Mouse (Mus musculus) midbrain, embryonic 11.5 days (tissue): ENCODE data around the gene Gpc6. TPM values are rescaled to one million over a fixed set of nuclear protein-coding genes. Genes with fewer than 3 reads are reported as not detected.

Experiments
- ATAC-seq: fragments of 200-750 bp; cut with Nextera tagmentation; 2 replicates; pipeline ENCODE4 v1.8.0; 2017; ENCODE audit warnings: moderate TSS enrichment, moderate library complexity; ENCODE audit not compliant: low FRiP score
- DNase-seq: peaks from one replicate; pipeline ENCODE4 v3.0.0; 2015; ENCODE audit warnings: low spot score; ENCODE audit errors: missing footprints
- H3K27ac ChIP-seq: fragments of 300-500 bp; sonication (generic); 2 replicates; pipeline ENCODE4 v1.5.1; 2014; ENCODE audit warnings: low read depth, low read length
- H3K27me3 ChIP-seq: fragments of 300-500 bp; sonication (generic); 2 replicates; pipeline ENCODE4 v1.6.1; 2014; ENCODE audit warnings: mild to moderate bottlenecking, low read length, moderate library complexity, mixed read lengths; ENCODE audit not compliant: control insufficient read depth, insufficient read depth
- H3K36me3 ChIP-seq: fragments of 300-500 bp; sonication (generic); 2 replicates; pipeline ENCODE4 v1.6.1; 2014; ENCODE audit warnings: mild to moderate bottlenecking, low read length, moderate library complexity, mixed read lengths; ENCODE audit not compliant: control insufficient read depth, insufficient read depth
- H3K4me1 ChIP-seq: fragments of 300-500 bp; sonication (generic); 2 replicates; pipeline ENCODE4 v1.6.1; 2014; ENCODE audit warnings: low read length; ENCODE audit not compliant: control insufficient read depth, insufficient read depth
- H3K4me2 ChIP-seq: fragments of 300-500 bp; sonication (generic); 2 replicates; pipeline ENCODE4 v1.6.1; 2014; ENCODE audit warnings: mild to moderate bottlenecking, moderate library complexity
- H3K4me3 ChIP-seq: fragments of 300-500 bp; sonication (generic); 2 replicates; pipeline ENCODE4 v1.5.1; 2014; ENCODE audit warnings: low read depth, low read length
- H3K9ac ChIP-seq: fragments of 300-500 bp; sonication (generic); 2 replicates; pipeline ENCODE4 v1.6.1; 2014; ENCODE audit warnings: low read length
- H3K9me3 ChIP-seq: fragments of 300-500 bp; sonication (generic); 2 replicates; pipeline ENCODE4 v1.6.1; 2016; ENCODE audit warnings: low read length; ENCODE audit not compliant: control insufficient read depth
- WGBS: fragments of 180-500 bp; shearing (Covaris S2); extraction: QIAGEN DNeasy Blood & Tissue Kit; methylation state at CpG from one replicate; pipeline ENCODE4 v1.1.7; 2014; 5-methylcytosine and 5-hydroxymethylcytosine counted together
- polyA plus RNA-seq: library from polyadenylated mRNA; unstranded; fragments of >200 nt; fragmentation: Nextera tagmentation; extraction: Ambion mirVana; gene quantifications from 2 replicates; pipeline ENCODE4 v1.2.1, GENCODE M21; 2014

Gene Gpc6
- polyA plus RNA-seq, 1 experiment from 2014 or later, result 24.6 TPM

DNA sequence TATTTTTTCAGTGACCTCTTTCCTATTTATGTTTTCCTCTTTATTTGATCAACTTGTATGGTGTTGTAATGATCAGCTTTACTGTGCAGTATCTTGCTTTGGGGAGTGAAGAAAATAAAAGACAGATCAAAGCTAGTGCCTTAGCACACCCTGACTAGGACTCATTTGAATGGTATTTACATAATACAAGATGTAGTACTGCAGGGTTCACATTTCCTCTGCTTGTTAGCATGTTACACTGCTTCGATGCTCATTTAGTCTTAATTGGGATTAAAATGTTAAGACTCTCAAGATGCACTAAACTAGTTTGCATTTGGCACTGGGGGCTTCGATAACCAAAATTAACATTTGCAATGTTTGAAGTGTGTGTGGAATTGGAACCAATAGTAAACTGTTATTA lies 803.6 kb downstream of the Gpc6 start:
- Histone ChIP-seq H3K27me3 (no peaks in the 10 kb centered on the region), H3K4me1 (no peaks in the 10 kb centered on the region), H3K9ac (no peak overlapping the region), H3K4me2 (no peak overlapping the region), H3K36me3 (no peaks in the 10 kb centered on the region), H3K27ac (no peak overlapping the region), H3K9me3 (no peaks in the 10 kb centered on the region), H3K4me3 (no peak overlapping the region)
- no peak for DNase-seq
- WGBS, result 89% methylated on average over 2 of the region's 2 CpGs
- ATAC-seq, result no peak

DNA sequence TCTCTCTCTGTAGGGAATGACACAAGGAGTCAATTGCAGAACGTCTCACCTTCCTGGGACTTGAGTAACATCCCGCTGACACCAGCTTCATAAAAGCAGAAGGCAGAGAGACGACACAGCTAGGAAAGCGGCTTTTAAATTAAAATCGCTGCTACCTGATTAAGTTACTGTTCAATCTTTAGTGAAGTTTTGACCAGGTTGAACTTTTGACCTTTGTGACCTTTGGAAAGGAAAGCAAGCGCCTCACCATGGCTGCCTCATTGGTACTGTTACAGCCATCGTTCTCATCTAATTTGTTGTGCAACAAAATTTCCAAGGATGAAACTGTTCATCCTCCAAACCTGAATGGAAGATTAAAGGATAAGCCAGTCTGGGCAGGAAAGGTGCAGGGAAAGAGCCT lies 830.1 kb downstream of the Gpc6 start:
- Histone ChIP-seq H3K36me3 (no peaks in the 10 kb centered on the region), H3K9ac (no peak overlapping the region), H3K4me3 (no peak overlapping the region), H3K9me3 (no peaks in the 10 kb centered on the region), H3K4me1 (no peaks in the 10 kb centered on the region), H3K4me2 (no peak overlapping the region), H3K27me3 (no peaks in the 10 kb centered on the region), H3K27ac (no peak overlapping the region)
- 80% methylated on average over 7 of the region's 7 CpGs for WGBS
- ATAC-seq (no peak), DNase-seq (no peak)

DNA sequence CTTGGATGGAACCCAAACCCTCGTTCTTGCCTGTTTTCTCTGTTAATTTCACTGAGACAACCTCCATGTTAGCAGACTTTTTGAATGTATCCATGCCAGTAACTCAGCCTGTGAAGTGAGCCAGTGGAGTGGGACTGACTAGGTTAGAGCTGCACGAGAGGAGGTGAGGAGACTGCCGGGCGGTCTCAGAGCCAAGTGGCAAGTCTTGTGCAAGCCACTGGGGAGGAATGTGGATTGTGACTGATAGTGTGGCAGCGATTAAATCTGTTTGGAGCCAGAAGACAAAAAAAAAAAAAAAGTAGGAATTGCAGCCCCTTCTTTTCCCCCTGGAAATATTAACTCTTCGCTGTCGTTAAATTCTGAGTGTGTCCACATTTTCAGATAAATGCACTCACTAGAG lies 831.4 kb downstream of the Gpc6 start:
- no peak overlapping the region for H3K27ac ChIP-seq
- H3K9ac ChIP-seq, result no peak overlapping the region
- H3K36me3 ChIP-seq, result no peaks in the 10 kb centered on the region
- H3K27me3 ChIP-seq, result no peaks in the 10 kb centered on the region
- DNase-seq (no peak), ATAC-seq (no peak)
- no peak overlapping the region for H3K4me3 ChIP-seq
- WGBS, result 83% methylated on average over 7 of the region's 7 CpGs
- no peak overlapping the region for H3K4me2 ChIP-seq
- H3K4me1 ChIP-seq, result no peaks in the 10 kb centered on the region
- no peaks in the 10 kb centered on the region for H3K9me3 ChIP-seq

DNA sequence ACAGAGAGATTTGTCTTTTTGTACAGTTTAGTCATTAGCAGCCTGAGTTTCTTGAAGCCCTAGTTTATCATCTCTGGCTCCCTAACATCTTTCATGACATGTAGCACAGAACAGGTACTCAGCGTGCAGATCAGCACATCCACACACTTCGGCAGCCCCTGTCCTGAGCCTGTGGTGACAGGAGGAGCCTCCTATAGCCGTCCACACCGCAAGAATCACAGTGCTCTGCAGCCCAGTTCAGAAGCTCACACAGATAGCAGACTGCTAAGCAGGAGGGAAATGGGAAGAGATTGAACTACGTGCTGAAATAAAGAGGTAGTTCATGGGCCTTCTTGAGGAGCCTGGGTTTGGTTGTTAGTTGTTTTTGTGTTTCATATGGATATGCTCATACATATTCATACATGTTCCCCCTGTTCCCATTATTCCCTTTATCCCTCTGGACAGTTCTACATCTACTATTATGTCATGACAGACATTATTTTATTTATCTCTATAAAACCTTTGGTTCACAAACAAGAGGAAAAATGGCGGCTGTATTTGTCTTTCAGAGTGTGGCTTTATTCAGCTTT lies 832.8 kb downstream of the Gpc6 start:
- no peaks in the 10 kb centered on the region for H3K27me3 ChIP-seq
- H3K27ac ChIP-seq, result no peak overlapping the region
- no peak overlapping the region for H3K9ac ChIP-seq
- no peaks in the 10 kb centered on the region for H3K36me3 ChIP-seq
- no peak for DNase-seq
- no peaks in the 10 kb centered on the region for H3K4me1 ChIP-seq
- peak; percentile 62; the same call in 1 of the 2 replicates for ATAC-seq
- no peak overlapping the region for H3K4me2 ChIP-seq
- WGBS, result 73% methylated on average over 6 of the region's 6 CpGs
- H3K4me3 ChIP-seq, result no peak overlapping the region
- no peaks in the 10 kb centered on the region for H3K9me3 ChIP-seq

DNA sequence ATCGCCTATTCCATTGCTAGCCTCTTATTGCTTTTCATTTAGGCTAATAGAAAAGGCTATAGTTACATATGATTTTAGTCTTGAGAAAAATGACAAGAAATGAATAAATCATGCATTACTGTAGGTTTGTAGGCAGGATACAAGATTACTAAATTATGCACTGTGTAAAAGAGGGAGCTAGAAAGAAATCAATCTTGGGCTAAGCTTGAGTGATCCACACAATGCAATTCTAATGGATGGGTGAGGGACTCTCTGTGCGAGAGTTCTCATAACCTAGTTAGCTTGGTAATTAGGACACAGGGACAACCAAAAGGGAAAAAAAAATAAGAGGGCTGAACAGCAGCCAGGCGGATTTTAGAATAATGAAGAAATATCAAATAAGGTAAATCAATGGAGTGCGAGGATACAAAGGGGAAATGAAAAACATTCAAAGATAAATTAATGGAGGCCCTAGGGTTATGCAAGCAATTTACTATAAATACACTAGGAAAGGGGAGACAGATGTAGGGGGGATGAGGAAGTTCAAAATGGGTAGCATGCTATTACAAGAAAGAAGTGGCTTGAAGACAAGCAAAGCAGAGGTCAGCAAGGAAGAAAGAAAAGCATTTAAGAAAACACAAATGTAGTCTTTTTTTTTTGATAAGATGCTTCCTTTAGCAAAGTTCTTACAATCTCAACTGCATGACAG lies 835.9 kb downstream of the Gpc6 start:
- no peaks in the 10 kb centered on the region for H3K9me3 ChIP-seq
- ATAC-seq, result no peak
- H3K4me3 ChIP-seq, result no peak overlapping the region
- H3K4me2 ChIP-seq, result no peak overlapping the region
- no peak overlapping the region for H3K9ac ChIP-seq
- no peak for DNase-seq
- H3K36me3 ChIP-seq, result no peaks in the 10 kb centered on the region
- WGBS, result 85% methylated on average over 4 of the region's 4 CpGs
- H3K27ac ChIP-seq, result no peak overlapping the region
- no peaks in the 10 kb centered on the region for H3K4me1 ChIP-seq
- H3K27me3 ChIP-seq, result no peaks in the 10 kb centered on the region

DNA sequence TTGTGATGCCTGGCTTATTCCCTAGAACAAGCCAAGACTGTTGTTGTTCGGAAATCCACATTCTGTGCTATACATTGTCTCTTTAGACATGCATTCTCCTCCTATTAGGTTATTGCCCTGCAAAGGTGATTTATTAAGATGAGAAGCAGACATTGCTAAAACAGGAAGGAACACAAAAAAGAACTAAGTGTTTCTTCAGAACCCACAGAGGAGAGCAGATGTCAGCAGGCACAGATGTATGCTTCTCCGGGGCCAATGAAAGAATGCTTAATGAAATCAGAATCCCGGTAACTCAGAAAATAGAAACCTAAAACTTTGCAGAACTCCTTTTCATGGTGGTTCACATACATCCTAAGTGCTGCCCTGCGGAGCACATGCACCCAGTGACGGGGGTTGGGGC lies 837.8 kb downstream of the Gpc6 start:
- no peak overlapping the region for H3K9ac ChIP-seq
- no peak for DNase-seq

DNA sequence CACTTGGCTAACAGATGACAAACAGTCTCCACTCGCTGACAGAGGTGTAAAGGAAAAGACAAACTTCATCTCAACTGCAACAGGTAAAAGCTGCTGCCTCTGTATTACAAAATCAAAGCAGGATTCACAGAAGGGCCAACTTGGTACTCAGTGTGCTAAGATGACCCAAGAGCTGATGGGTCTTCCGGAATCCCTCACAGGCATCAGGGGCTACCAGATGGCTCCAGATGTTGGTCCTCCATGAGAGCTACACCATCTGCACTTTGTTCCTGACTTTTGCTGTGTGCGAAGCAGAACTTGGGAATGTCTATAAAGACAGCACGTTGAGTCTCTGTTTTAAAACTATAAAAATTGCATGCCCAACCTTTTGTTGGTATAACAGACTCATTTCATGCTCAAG lies 842.7 kb downstream of the Gpc6 start:
- WGBS, result 88% methylated on average over 4 of the region's 4 CpGs
- H3K9me3 ChIP-seq, result no peaks in the 10 kb centered on the region
- H3K27ac ChIP-seq, result no peak overlapping the region

More for the DNA sequence above, 837.8 kb downstream of the Gpc6 start:
- Histone ChIP-seq H3K27me3 (no peaks in the 10 kb centered on the region), H3K4me2 (no peak overlapping the region), H3K4me1 (no peaks in the 10 kb centered on the region), H3K36me3 (no peaks in the 10 kb centered on the region), H3K27ac (no peak overlapping the region), H3K9me3 (no peaks in the 10 kb centered on the region), H3K4me3 (no peak overlapping the region)
- 87% methylated on average over 5 of the region's 5 CpGs for WGBS
- no peak for ATAC-seq

DNA sequence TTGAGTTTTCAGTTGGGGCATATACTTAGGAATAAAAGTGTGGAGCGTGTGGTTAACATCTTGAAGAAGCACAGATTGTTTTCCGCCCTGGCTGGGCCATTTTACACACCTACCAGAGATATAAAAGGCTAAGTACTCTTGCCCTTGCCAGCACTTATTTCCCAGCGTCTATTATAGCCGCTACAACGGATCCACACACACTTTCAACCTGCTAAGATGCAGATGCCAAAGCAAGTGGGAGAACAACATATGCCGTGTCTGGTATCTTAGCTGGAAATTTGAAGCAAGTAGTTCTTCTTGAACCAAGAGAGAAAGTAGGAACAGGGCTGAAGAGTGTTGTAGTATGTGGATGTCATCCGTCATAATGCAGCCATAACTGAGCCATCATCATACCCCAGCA lies 843.6 kb downstream of the Gpc6 start:
- WGBS, result 93% methylated on average over 7 of the region's 7 CpGs
- DNase-seq, result no peak
- Histone ChIP-seq H3K4me3 (no peak overlapping the region), H3K27ac (no peak overlapping the region), H3K36me3 (no peaks in the 10 kb centered on the region), H3K9ac (no peak overlapping the region), H3K27me3 (no peaks in the 10 kb centered on the region), H3K4me1 (no peaks in the 10 kb centered on the region), H3K4me2 (no peak overlapping the region), H3K9me3 (no peaks in the 10 kb centered on the region)
- no peak for ATAC-seq

More for the DNA sequence above, 842.7 kb downstream of the Gpc6 start:
- Histone ChIP-seq H3K4me1 (no peaks in the 10 kb centered on the region), H3K4me3 (no peak overlapping the region), H3K4me2 (no peak overlapping the region), H3K36me3 (no peaks in the 10 kb centered on the region), H3K27me3 (no peaks in the 10 kb centered on the region), H3K9ac (no peak overlapping the region)
- DNase-seq (no peak), ATAC-seq (no peak)

DNA sequence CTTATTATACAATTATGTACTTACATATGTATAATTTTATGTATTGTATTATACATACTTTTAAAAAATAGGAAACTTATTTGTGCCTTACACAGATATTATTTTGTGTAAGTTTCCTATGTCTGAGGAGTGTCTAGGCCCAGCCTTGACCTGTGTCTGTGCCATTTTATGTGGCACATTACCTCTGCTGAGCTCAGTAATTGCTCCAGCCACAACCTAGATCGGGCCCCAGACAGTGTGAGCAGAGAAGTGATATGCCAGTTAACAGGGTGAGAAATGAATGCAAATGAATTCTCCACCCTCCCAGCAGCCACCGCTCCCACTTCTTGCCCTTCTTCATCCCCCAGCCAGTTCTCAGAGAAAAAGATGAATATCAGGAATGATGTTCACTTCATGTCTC lies 848.3 kb downstream of the Gpc6 start:
- Histone ChIP-seq H3K4me1 (no peaks in the 10 kb centered on the region), H3K27me3 (no peaks in the 10 kb centered on the region), H3K9me3 (no peaks in the 10 kb centered on the region), H3K4me2 (no peak overlapping the region), H3K36me3 (no peaks in the 10 kb centered on the region), H3K9ac (no peak overlapping the region), H3K27ac (no peak overlapping the region), H3K4me3 (no peak overlapping the region)
- no peak for DNase-seq
- ATAC-seq, result no peak
- 72% methylated on average over 2 of the region's 2 CpGs for WGBS
